Mouse (Mus musculus): ENCODE data around the gene Ubac2. TPM values are rescaled to one million over a fixed set of nuclear protein-coding genes. Genes with fewer than 3 reads are reported as not detected.

Ubac2 gene
- polyA plus RNA-seq, 2 experiments: 10.1 to 16.4 TPM

DNA sequence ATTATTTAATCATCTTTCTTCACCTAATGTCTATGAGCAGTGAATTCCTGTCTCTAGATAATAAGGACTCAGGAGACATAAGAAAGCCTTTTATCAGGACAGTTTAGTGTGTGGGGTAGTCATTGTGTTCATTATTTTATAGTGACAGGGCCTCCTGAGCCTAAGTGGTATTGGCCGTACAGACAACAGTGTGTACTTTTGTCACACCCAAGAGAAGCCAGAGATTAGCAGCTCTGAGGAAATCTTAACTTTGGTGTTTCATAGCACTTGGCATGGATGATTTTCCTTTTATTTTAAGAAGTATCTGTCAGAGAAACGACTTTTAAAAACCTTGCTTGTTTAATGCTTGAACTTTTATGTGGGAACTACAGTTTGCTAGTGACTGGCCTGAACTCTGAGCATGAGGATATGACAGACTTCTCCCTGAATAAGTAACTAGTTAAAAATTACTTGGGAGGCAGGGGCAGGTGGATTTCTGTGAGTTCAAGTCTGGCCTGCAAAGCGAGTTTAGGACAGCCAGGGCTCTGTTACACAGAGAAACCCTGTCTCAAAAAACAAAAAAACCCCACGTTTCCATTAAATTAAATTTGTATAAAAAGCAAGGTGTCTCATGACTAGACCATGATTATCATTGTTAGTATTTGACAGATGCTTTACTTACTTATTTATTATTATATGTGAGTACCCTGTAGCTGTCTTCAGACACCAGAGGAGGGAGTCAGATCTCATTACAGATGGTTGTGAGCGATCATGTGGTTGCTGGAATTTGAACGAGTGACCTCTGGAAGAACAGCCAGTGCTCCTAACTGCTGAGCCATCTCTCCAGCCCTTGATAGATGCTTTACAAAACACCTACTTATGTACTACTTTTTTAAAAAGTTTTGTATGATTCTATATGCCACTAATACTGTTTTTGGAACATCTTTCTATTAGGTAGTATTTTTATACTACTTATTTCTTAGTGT is 18.0 kb downstream of the Ubac2 start:
- TF ChIP-seq EP300 (IDR thresholded peaks at IDR 0.05; ENCODE audit: low read depth): no peak
- TF ChIP-seq CTCF (IDR thresholded peaks at IDR 0.05; ENCODE audit: low read depth): no peak
- ATAC-seq (ENCODE audit: insufficient read depth) (no peak), DNase-seq (ENCODE audit: low read depth in 3 of 3, low spot score in 3 of 3) (no peak)
- H3K4me2 ChIP-seq (ENCODE audit: low read depth): no peak overlapping the region
- H3K4me3 ChIP-seq (ENCODE audit: insufficient read depth in 1 of 2, low read depth in 2 of 2, low read length in 2 of 2): no peak overlapping the region
- H3K27me3 ChIP-seq (ENCODE audit: control insufficient read depth, insufficient read depth, low read length): no peaks in the 10 kb centered on the region
- H3K27ac ChIP-seq: no peak overlapping the region
- no peaks in the 10 kb centered on the region; a peak in 1 of 4 replicates for H3K4me1 ChIP-seq (replicated peaks; ENCODE audit: control insufficient read depth in 2 of 2, insufficient read depth in 2 of 2, low read length in 1 of 2)
- H3K9ac ChIP-seq (replicated peaks): no peak overlapping the region
- no peaks in the 10 kb centered on the region for H3K36me3 ChIP-seq (replicated peaks; ENCODE audit: control insufficient read depth, insufficient read depth, low read depth)
- H3K9me3 ChIP-seq (ENCODE audit: control insufficient read depth, low read length): no peaks in the 10 kb centered on the region
- WGBS (ENCODE audit: insufficient replicate concordance): 57% methylated on average over 6 of the region's 6 CpGs

DNA sequence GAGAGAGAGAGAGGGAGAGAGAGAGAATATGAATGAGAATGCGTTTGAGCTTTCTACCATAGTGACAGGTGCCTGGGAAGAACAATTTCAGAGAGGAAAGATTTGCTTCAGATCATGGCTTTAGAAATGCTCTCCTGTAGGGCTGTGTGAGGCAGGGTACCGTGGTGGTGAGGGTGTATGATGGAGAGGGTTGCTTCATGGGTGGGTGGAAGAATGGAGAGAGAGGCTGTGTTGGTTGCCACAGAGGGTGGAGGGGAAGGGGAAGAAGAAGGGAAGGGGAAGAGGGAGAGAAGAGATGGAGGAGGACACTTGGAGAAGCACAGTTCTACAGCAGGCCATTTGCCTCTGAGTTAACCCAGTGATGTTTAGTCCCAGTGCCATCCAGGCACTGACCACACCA is 19.4 kb downstream of the Ubac2 start:
- WGBS (ENCODE audit: insufficient replicate concordance): 64% methylated on average over 2 of the region's 2 CpGs
- TF ChIP-seq CTCF (IDR thresholded peaks at IDR 0.05; ENCODE audit: low read depth) (no peak), EP300 (IDR thresholded peaks at IDR 0.05; ENCODE audit: low read depth) (no peak)
- H3K27ac ChIP-seq: no peak overlapping the region
- ATAC-seq (ENCODE audit: insufficient read depth) (no peak), DNase-seq (ENCODE audit: low read depth in 3 of 3, low spot score in 3 of 3) (no peak)
- H3K9ac ChIP-seq (replicated peaks): no peak overlapping the region
- H3K36me3 ChIP-seq (replicated peaks; ENCODE audit: control insufficient read depth, insufficient read depth, low read depth): no peaks in the 10 kb centered on the region
- H3K4me3 ChIP-seq (ENCODE audit: insufficient read depth in 1 of 2, low read depth in 2 of 2, low read length in 2 of 2): no peak overlapping the region
- H3K4me2 ChIP-seq (ENCODE audit: low read depth): no peak overlapping the region
- no peaks in the 10 kb centered on the region for H3K9me3 ChIP-seq (ENCODE audit: control insufficient read depth, low read length)
- no peaks in the 10 kb centered on the region for H3K27me3 ChIP-seq (ENCODE audit: control insufficient read depth, insufficient read depth, low read length)
- H3K4me1 ChIP-seq (replicated peaks; ENCODE audit: control insufficient read depth in 2 of 2, insufficient read depth in 2 of 2, low read length in 1 of 2): no peaks in the 10 kb centered on the region; a peak in 1 of 4 replicates

DNA sequence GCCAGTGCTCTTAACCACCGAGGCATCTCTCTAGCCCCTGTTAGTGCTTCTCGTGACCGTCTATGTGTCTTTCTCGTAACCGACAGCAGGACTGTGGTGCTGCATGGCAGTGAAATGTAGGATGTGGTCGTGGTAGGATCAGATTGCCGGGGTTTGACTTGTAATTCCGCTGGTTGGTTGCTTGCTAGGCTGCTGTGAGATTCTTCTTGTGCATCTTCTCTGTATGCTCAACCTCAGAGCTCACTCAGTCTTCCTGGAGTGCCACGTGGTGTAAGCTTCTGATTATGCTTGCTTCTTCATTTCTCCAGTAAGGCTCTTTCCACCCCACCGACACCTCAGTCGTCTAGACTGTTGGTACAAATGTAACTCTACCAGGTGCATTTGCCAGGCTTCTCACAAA is 20.1 kb downstream of the Ubac2 start:
- ATAC-seq (ENCODE audit: insufficient read depth): no peak
- WGBS (ENCODE audit: insufficient replicate concordance): 66% methylated on average over 11 of the region's 11 CpGs
- Histone ChIP-seq H3K9me3 (ENCODE audit: control insufficient read depth, low read length) (no peaks in the 10 kb centered on the region), H3K27ac (no peak overlapping the region), H3K4me3 (ENCODE audit: insufficient read depth in 1 of 2, low read depth in 2 of 2, low read length in 2 of 2) (no peak overlapping the region), H3K9ac (replicated peaks) (no peak overlapping the region), H3K27me3 (ENCODE audit: control insufficient read depth, insufficient read depth, low read length) (no peaks in the 10 kb centered on the region), H3K4me1 (replicated peaks; ENCODE audit: control insufficient read depth in 2 of 2, insufficient read depth in 2 of 2, low read length in 1 of 2) (peaks cover 0 to 4% of the 10 kb centered on the region in 2 experiments; a peak in 1 of 4 replicates), H3K4me2 (ENCODE audit: low read depth) (no peak overlapping the region), H3K36me3 (replicated peaks; ENCODE audit: control insufficient read depth, insufficient read depth, low read depth) (no peaks in the 10 kb centered on the region)
- DNase-seq (ENCODE audit: low read depth in 3 of 3, low spot score in 3 of 3): no peak
- TF ChIP-seq EP300 (IDR thresholded peaks at IDR 0.05; ENCODE audit: low read depth): no peak
- TF ChIP-seq CTCF (IDR thresholded peaks at IDR 0.05; ENCODE audit: low read depth): no peak

DNA sequence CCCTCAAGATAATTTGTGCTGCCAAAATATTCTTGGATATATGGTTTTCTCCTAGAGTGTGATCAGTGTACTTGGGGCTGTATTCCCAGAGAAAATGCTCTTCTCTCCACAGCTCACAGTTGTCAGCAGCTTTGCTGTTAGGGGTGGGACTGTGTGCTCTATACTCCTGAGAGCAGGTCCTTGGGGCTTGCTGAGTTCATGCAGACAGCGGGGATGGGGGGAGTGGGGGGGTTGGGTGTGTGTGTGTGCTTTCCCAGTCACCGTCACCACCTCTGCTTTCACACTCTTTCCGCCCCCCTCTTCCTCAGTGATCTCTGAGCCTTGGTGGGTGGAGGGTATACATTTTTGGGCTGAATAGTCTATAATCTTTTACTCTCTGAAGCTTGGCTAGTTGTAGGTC is 20.7 kb downstream of the Ubac2 start:
- no peak for DNase-seq (ENCODE audit: low read depth in 3 of 3, low spot score in 3 of 3)
- no peaks in the 10 kb centered on the region for H3K27me3 ChIP-seq (ENCODE audit: control insufficient read depth, insufficient read depth, low read length)
- WGBS (ENCODE audit: insufficient replicate concordance): 59% methylated on average over 3 of the region's 3 CpGs
- H3K9ac ChIP-seq (replicated peaks): no peak overlapping the region
- TF ChIP-seq CTCF (IDR thresholded peaks at IDR 0.05; ENCODE audit: low read depth) (no peak), EP300 (IDR thresholded peaks at IDR 0.05; ENCODE audit: low read depth) (no peak)
- H3K27ac ChIP-seq: no peak overlapping the region
- H3K36me3 ChIP-seq (replicated peaks; ENCODE audit: control insufficient read depth, insufficient read depth, low read depth): no peaks in the 10 kb centered on the region
- peaks cover 0 to 9% of the 10 kb centered on the region in 2 experiments; a peak in 1 of 4 replicates for H3K4me1 ChIP-seq (replicated peaks; ENCODE audit: control insufficient read depth in 2 of 2, insufficient read depth in 2 of 2, low read length in 1 of 2)
- H3K4me3 ChIP-seq (ENCODE audit: insufficient read depth in 1 of 2, low read depth in 2 of 2, low read length in 2 of 2): no peak overlapping the region
- ATAC-seq (ENCODE audit: insufficient read depth): no peak
- H3K9me3 ChIP-seq (ENCODE audit: control insufficient read depth, low read length): no peaks in the 10 kb centered on the region
- H3K4me2 ChIP-seq (ENCODE audit: low read depth): no peak overlapping the region

DNA sequence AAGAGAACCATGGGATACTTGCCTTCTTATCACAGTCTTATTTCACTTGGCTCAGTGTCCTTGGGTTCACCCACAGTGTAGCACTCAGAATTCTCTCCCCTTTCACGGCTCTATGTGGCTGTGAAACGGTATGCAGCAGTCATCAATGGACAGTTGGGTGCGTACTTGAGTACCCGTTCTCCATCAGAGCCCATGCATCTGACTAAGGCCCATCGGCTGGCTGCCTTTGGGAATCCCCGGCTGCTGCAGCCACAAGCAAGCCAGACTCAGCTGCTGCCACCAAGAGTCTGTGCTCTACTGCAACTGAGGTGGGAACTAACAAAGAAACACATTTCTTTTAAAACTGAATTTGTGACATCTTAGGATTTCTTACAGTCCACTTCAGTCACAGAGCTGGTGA is 23.1 kb downstream of the Ubac2 start:
- H3K27me3 ChIP-seq (ENCODE audit: control insufficient read depth, insufficient read depth, low read length): no peaks in the 10 kb centered on the region
- ATAC-seq (ENCODE audit: insufficient read depth): no peak
- no peak overlapping the region for H3K4me3 ChIP-seq (ENCODE audit: insufficient read depth in 1 of 2, low read depth in 2 of 2, low read length in 2 of 2)
- H3K9me3 ChIP-seq (ENCODE audit: control insufficient read depth, low read length): no peaks in the 10 kb centered on the region
- H3K4me2 ChIP-seq (ENCODE audit: low read depth): no peak overlapping the region
- no peaks in the 10 kb centered on the region for H3K36me3 ChIP-seq (replicated peaks; ENCODE audit: control insufficient read depth, insufficient read depth, low read depth)
- H3K9ac ChIP-seq (replicated peaks): no peak overlapping the region
- peaks cover 0 to 13% of the 10 kb centered on the region in 2 experiments; a peak in 3 of 4 replicates for H3K4me1 ChIP-seq (replicated peaks; ENCODE audit: control insufficient read depth in 2 of 2, insufficient read depth in 2 of 2, low read length in 1 of 2)
- TF ChIP-seq EP300 (IDR thresholded peaks at IDR 0.05; ENCODE audit: low read depth) (no peak), CTCF (IDR thresholded peaks at IDR 0.05; ENCODE audit: low read depth) (no peak)
- 73% methylated on average over 6 of the region's 6 CpGs for WGBS (ENCODE audit: insufficient replicate concordance)
- no peak for DNase-seq (ENCODE audit: low read depth in 3 of 3, low spot score in 3 of 3)
- H3K27ac ChIP-seq: no peak overlapping the region
